Mouse (Mus musculus) kidney, postnatal 4 days (tissue): Measurements from ENCODE around the gene Prkcb.

ENCODE experiments used
- DNase-seq, 2 experiments: peaks; one replicate each; pipeline ENCODE4 v3.0.0; 2021; ENCODE audit warnings: mixed read lengths in 2 of 2

Gene Prkcb

DNA sequence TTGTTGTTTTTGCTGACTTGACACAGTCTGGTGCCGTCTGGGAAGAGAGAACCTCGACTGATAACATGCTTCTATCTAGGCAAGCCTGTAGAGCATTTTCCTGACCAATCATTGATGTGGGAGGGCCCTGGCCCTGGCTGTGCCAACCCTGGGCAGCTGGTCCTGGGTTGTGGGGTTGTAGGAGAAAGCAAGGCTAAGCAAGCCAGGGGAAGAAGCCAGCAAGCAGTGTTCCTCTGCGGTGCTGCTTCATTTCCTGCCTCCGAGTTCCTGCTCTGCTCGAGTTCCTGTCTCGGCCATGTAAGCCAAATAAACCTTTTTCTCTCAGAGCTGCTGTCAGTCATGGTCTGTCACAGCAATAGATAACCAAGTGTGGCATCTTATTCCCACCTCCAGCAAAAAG lies 121.4 kb downstream of the Prkcb start:
- DNase-seq, result no peak

DNA sequence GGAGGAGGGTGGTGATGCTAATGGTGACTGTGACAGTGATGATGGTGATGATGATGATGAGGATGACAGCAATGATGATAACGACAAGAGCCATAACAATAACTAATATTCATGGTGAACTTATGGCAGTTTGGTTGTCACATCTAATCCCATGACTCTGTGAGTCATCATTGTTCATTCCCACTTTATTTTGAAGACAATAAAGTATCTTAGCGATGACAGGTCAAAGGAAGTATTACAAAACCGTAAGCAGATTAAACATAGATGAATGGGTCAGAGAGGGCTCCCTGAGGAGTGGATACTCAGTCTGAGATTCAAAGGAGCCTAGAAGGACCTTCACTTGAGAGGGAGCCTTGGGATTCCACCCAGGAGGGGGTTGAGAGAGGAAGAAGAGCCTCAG lies 122.3 kb downstream of the Prkcb start:
- DNase-seq, result no peak

DNA sequence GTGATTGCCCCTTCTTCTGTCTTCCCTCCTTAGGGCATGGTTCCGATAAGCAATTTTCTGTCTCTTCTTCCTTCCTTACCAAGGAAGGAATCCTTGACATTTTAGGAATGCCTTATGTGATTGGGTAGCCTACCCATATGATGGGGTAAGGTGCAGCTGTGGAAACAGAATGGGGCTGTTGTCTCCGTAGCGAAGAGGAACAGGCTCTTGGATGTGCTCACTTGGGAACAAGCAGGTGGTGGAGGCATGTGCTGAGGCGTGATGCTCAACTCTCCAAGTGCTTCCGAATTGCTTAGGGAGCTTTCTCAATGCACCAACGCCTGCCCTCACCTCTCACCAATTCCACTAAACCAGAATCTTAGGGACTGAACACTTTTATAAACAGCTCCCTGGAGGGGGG lies 124.7 kb downstream of the Prkcb start:
- DNase-seq, result no peak

DNA sequence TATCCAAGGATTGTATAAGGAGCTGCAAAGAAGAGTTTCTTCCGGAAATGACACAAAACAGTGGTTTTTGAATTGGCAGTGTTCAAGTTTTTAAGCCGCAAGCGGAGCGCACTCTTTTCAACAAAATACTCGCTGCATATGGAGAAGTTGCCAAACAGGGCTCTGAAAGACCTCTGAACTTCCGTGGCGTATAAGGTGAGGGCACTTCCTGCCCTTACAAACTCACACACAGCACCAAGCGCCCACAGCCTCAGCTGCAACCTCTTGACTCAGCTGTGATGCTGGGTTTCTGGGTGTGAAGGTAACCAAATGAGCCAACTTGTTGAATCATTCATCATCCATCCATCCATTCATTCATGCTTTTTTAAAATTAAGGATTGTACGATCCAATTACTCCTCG lies 125.6 kb downstream of the Prkcb start:
- no peak for DNase-seq

DNA sequence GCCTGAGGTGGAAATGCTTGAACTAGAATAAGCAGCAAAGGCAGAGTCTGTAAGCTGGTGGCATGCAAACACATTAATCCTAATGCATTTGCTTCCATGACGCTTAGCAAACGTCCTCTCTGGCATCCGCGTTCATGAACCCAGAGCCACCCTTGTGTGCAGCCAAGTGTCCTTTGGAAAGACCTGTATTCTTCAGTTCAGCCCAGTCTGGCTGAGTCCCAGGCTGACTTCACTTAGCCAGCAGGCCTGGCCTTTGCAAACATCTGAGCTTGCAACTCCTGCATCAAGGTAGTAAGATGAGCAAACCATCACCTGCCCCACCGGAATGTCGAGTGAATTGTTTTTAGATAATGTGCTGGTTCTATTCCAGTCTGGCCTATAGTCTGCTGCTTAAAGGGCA lies 126.1 kb downstream of the Prkcb start:
- no peak for DNase-seq

DNA sequence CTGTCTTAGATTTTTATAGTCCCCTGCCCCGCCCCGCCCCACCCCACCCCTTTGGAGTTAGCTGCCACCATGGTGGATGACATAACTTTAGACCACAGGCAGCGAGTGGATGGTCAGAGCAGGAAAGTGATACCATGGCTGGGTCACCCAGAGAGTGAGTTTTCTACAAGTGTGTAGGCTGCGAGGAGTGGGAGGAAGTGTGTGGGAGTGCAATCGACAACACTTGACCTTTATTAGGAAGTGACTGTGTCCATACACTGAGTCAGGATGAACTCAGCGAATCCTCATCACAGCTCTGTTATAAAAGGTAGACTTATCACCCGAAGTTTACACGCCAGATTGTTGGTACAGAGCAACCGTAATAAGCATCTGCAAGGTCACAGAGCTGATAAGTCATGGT lies 126.8 kb downstream of the Prkcb start:
- no peak for DNase-seq

GRCm38 (mm10) chr7:122415904-122416303 lies 127.4 kb downstream of the Prkcb start:
- DNase-seq, result no peak

DNA sequence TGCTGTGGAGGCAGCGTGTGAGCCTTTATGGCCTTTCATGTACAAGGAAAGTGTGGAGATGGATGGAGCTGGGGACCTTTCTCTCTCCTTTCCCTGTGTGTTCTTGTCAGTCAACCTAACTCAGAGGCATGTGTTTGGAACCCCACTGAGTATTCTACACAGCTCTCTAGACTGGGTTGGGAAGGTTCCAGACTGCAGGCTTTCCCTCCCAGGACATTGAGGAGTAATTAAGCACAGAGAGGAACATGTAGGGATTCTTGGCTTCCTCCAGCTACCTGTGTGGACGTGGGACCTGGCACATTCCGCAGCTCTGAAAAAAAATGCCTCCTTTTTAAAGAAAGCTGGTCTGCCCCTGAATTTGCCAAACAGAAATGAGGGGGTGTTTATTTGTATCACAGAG lies 130.0 kb downstream of the Prkcb start:
- DNase-seq, result no peak

GRCm38 (mm10) chr7:122423816-122424215 lies 135.3 kb downstream of the Prkcb start:
- DNase-seq, result no peak

DNA sequence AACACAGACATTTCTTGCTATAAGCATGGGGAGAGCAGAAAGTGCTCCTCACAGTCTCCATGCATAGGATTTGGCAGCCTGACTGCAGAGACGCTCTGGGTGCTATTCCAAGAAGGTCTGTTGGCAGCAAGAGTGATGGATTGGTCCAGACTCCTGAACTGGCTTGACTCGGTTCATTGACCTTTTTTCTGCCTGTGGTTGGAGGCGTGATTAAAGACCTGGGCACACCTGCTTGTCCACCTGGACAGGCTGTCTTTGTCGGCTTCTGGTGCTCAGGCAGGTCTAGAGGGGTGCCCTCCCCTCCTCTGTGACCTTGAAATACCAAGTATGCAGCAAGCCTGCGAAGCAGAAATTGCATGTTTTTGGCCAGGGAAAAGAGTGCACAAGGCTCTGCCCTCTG lies 140.6 kb downstream of the Prkcb start:
- peak in 1 of 2 experiments; percentile 5 for DNase-seq

- no peak for DNase-seq
Observed at GRCm38 (mm10) chr7:122432401-122432800, 143.8 kb downstream of the Prkcb start.

DNA sequence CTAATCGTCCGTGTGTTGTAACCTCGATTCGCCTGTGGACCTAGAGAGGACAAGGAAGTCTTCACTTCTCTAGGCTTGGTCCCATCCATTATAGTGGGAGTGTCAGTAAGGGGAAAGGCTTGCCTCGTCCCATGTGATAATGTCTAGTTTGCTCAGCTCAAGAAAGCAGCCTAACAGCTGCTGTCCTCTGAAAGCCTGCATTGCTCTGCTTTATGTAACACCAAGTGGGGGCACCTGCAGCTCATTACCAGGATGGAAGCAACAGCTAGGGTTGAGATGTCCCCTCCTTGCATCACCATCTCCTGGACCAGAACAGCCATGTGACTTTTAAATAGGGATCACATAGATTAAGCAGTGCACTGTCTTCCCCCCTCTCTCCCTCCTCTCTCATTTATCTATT lies 144.8 kb downstream of the Prkcb start:
- no peak for DNase-seq

- DNase-seq, result no peak
Observed at GRCm38 (mm10) chr7:122434941-122435340, 146.4 kb downstream of the Prkcb start.

GRCm38 (mm10) chr7:122435561-122435960 lies 147.0 kb downstream of the Prkcb start:
- no peak for DNase-seq

- no peak for DNase-seq
Observed at GRCm38 (mm10) chr7:122437390-122437789, 148.8 kb downstream of the Prkcb start.

GRCm38 (mm10) chr7:122445056-122445455 lies 156.5 kb downstream of the Prkcb start:
- DNase-seq, result peak; percentile 48 to 57

DNA sequence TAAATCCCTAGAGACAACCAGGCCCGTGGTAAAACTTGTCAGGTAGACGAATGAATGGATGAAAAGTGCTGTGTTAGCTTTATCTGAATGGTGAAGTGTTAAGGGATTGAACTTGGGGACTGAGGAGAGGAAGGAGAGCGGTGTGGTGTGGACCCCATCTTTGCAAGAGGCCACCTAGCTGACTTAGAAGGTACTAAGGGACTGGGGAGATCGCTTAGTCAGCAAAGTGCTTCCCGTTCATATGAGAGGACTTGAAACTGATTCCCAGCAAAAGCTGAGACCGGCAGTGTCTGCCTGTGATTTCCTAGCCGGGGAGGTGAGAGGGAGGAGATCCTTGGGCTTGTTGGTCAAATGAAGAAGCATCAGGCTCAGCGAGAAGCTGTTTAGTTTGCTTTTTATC lies 164.1 kb downstream of the Prkcb start:
- DNase-seq, result no peak

DNA sequence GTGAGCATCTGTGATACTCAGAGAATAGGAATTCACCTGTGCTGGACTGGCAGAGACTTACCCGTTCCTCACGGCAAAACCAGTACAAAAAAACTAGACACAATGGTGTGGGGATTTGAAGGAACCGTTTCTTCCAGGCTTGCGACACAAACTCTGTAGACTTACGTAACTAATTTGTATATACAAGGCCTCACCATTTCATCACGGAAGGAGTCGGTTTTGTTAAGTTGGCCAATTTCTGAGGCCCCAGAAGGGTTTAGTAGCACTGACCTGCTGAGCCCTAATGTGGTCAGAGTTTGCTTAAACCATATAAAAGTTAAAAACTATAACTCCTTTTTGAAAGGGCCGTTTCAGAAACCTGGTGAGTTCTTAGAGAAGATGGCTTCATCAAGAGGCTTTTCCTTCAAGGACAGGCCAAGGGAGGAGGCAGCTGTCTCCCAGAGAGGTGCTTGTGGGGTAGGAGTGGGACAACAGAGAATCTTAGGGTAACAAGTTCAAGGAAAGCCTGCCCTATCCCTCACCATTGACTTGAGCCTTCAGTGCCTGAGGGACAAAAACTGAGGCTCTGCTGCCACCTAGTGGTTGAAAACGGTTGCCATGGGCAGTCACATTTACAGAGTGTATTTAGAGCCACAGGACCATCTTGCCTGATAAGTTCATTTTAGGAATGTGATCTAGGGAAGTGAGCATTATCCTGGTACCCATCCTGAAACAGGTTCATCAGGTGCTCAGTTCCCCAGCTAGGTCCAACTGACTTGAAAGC lies 170.8 kb downstream of the Prkcb start:
- peak; percentile 87 to 90 for DNase-seq

- no peak for DNase-seq
Observed at GRCm38 (mm10) chr7:122460020-122460419, 171.5 kb downstream of the Prkcb start.

GRCm38 (mm10) chr7:122465823-122466549 lies 177.4 kb downstream of the Prkcb start:
- DNase-seq, result peak; percentile 38 to 45

DNA sequence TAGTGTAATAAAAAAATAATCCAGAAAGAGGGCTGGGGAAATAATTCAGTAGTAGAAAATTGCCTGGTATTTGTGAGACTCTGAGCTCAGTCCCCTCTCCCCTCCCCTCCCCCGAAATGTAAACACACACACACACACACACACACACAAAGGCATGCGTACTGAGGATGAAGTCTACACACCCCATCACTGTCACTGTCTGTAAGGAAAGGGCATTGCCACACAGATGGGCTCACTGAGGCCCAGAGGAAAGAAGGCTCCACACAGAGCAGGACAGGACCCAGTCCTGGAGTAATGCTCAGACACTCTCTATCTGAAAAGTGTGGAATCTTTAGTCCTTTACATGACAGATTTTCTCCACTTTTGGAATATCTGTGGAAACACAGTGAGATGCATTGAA lies 178.2 kb downstream of the Prkcb start:
- DNase-seq, result no peak

DNA sequence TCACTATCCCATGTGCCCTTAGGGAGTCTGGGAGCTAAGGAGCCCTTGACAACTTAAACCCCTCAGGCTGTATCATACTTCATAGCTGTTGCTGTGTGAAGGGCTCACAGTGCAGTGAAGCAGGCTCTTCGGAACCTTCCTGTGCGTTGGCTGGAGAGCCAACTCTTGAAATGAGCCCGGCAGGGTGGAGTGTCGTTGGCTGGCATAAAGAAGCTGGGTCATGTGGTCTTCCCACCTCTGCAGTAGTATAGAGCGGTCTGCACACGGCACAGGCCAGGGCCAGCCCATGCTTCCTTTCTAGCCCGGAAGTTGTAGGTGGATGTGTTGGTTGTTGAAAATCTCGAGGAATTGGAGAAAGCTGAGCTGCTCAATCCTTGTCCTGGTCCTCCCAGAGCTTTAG lies 179.3 kb downstream of the Prkcb start:
- DNase-seq, result no peak

DNA sequence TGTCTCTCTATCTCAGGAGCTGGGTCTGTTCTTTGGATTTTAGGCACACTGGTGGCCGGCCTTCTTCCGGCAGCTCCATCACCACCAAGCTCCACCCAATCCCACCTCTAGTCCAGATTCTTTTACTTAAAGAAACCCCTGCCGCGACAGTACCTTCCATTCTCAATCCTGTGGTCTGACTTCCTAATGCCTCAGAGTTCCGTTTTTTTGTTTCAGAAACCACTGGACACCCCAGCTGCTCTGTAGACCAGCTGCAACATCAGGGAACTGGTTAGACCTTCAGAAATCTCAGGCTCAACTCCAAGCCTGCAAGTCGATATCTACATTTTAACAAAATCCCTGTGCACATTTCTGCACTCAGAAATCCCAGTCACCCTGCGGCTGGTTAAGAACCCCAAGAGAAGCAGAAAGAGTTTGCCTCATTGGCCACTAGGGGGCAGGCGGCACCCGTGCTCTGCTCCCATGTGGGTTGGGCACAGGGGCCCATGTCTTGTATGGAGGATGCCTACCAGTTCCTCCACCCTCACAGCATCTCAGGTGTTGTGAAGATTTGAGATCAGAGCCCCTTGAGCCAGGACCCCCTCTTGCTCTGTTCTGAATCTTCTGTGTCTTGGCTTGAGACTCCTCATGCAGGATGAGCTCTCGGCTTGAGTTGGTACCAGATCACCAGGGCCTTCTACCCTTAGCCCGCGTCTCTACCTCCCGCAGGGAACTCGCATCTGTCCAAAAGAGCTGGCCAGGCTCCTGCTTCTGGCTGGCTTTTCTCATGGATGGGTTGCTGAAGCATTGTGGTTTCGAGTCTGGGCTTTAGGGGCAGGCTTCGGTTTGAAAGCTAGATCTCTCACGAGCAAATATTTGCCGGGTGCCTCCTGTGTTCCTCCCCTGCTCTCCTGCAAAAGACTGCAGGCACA lies 182.1 kb downstream of the Prkcb start:
- DNase-seq, result peak; percentile 82 to 85
